Mouse (Mus musculus) urinary bladder, adult 2 months (tissue): ENCODE measurements around the gene Vsig8. TPM values are rescaled to one million over a fixed set of nuclear protein-coding genes. Genes with fewer than 3 reads are reported as not detected.
A peak's percentile ranks its signal among the peaks of the same experiment; 100 is the strongest.

Experiments used
- DNase-seq: peaks from one replicate; pipeline ENCODE4 v3.0.0; 2022; ENCODE audit warnings: low spot score
- polyA plus RNA-seq: library from polyadenylated mRNA; depleted of rRNA; stranded (reverse); fragments of >200 nt; gene quantifications from 2 replicates; pipeline ENCODE4 v1.2.3, GENCODE M21; 2012

The Vsig8 gene
- polyA plus RNA-seq, 1 experiment, result 0.40 TPM

GRCm38 (mm10) chr1:172528701-172529100 is 27.0 kb upstream of the Vsig8 start:
- peak; percentile 69 for DNase-seq

- no peak for DNase-seq
Measured at GRCm38 (mm10) chr1:172530544-172531220, 25.1 kb upstream of the Vsig8 start.

GRCm38 (mm10) chr1:172532551-172532950 is 23.2 kb upstream of the Vsig8 start:
- no peak for DNase-seq

- DNase-seq, result no peak
Measured at GRCm38 (mm10) chr1:172535116-172535515, 20.6 kb upstream of the Vsig8 start.

- DNase-seq, result no peak
Measured at GRCm38 (mm10) chr1:172539827-172540226, 15.9 kb upstream of the Vsig8 start.

- DNase-seq, result no peak
Measured at GRCm38 (mm10) chr1:172540283-172540820, 15.4 kb upstream of the Vsig8 start.

- no peak for DNase-seq
Measured at GRCm38 (mm10) chr1:172546062-172546461, 9.7 kb upstream of the Vsig8 start.

GRCm38 (mm10) chr1:172548501-172548900 is 7.2 kb upstream of the Vsig8 start:
- DNase-seq, result no peak

GRCm38 (mm10) chr1:172549314-172549713 is 6.4 kb upstream of the Vsig8 start:
- DNase-seq, result no peak

GRCm38 (mm10) chr1:172549717-172550116 is 6.0 kb upstream of the Vsig8 start:
- DNase-seq, result no peak

- no peak for DNase-seq
Measured at GRCm38 (mm10) chr1:172550551-172550951, 5.2 kb upstream of the Vsig8 start.

- DNase-seq, result no peak
Measured at GRCm38 (mm10) chr1:172551009-172551408, 4.7 kb upstream of the Vsig8 start.

- no peak for DNase-seq
Measured at GRCm38 (mm10) chr1:172552623-172553022, 3.1 kb upstream of the Vsig8 start.

- peak; percentile 72 for DNase-seq
Measured at GRCm38 (mm10) chr1:172562641-172563464, 7.1 kb downstream of the Vsig8 start.

- DNase-seq, result no peak
Measured at GRCm38 (mm10) chr1:172563465-172563828, 7.7 kb downstream of the Vsig8 start.

- no peak for DNase-seq
Measured at GRCm38 (mm10) chr1:172566131-172566530, 10.4 kb downstream of the Vsig8 start.

- no peak for DNase-seq
Measured at GRCm38 (mm10) chr1:172567758-172568157, 12.0 kb downstream of the Vsig8 start.

GRCm38 (mm10) chr1:172580116-172580515 is 24.4 kb downstream of the Vsig8 start:
- DNase-seq, result no peak

- no peak for DNase-seq
Measured at GRCm38 (mm10) chr1:172582436-172582835, 26.7 kb downstream of the Vsig8 start.

- no peak for DNase-seq
Measured at GRCm38 (mm10) chr1:172584271-172584670, 28.5 kb downstream of the Vsig8 start.

GRCm38 (mm10) chr1:172585026-172585425 is 29.3 kb downstream of the Vsig8 start:
- no peak for DNase-seq

- DNase-seq, result no peak
Measured at GRCm38 (mm10) chr1:172585612-172586567, 30.2 kb downstream of the Vsig8 start.
